Mouse (Mus musculus): ENCODE measurements around the gene Trio.

Gene Trio

DNA sequence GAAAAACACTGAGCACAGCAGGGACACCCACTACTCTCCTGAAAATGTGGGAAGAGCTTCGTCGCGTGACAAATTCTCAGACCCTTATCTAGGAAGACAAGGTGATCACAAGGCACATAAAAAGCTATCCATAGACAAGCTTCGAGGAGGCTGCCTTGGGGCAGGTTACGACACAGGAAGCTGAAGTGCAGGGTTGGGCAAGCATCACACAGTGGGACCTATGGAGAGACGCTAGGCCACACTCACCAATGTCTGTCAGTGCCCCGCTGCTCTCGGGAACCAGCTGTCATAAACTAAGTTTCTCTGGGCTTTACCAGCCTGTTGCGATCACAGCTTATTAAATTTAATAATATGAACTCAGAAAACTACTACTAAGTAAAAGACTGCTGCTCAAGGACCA, 149.9 kb downstream of the Trio start:
- no peak for DNase-seq (ENCODE audit: low read depth)

DNA sequence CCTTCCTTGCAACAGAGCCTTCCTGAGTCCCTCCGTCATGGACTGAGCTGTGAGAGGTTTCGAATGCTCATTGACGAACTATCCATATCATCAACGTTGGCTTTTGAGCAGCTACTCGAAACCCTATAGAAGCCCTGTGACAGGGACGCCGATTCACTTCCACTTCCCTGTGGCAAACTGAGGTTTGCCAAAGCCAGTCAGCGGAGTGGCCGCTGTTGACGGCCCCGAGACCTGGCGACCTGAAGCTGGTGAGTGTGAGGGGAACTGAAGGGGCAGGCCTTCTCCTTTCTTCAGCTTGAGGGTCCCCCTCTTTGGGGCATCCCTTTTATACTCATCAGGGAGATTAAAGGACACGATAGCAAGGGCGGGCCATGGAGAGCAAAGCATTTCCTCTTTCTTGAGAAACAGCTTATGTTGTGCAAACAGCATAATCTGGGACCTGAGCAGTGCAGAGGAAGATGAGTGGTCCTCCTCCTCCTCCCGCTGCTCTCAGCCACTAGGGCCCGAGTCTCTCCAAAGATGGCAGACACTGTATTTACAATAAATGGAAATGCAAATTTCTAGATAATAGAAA, 151.8 kb downstream of the Trio start:
- DNase-seq (ENCODE audit: low read depth) = no peak

- no peak for DNase-seq (ENCODE audit: low read depth)
Observed at GRCm38 (mm10) chr15:27872286-27872685, 153.4 kb downstream of the Trio start.

DNA sequence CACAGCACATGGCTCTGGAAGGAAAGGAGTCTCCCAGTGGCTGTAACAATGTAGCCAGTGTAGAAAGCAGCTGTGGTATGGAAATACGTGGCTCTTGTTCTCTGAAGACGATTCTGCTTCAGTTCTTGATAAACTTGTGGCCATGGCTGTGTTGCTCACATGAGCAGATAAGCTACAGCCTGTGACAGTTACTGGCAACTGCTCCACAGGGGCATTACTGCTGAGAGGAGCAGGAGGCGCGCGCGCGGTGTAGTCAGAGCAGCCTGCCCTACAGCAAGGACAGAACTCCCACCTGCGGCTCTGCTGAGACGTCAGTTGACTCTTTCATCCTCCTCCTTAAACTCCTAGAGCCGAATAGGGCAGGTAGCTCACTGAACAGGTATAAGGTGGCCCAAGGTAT, 153.9 kb downstream of the Trio start:
- no peak for DNase-seq (ENCODE audit: low read depth)

DNA sequence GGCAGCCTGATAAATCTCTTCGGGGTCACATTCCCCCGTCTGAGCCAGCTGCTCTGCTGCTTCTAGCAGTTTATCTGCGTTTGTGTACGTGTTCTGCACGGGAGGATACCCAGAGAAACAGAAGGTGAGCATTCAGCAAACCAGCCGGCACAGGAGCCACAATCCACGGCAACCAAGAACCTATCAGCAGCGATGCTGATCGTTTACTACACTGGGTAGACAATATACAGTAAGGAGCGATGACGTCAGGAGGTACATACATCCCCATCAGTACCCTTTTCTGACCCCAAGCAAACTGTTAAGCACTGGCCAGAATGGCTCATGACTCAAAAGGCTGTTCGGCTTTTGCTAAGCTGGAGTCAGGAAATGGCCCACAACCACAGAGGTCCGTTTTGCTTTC, 154.4 kb downstream of the Trio start:
- DNase-seq (ENCODE audit: low read depth) = no peak

- no peak for DNase-seq (ENCODE audit: low read depth)
Observed at GRCm38 (mm10) chr15:27869001-27869400, 156.6 kb downstream of the Trio start.

DNA sequence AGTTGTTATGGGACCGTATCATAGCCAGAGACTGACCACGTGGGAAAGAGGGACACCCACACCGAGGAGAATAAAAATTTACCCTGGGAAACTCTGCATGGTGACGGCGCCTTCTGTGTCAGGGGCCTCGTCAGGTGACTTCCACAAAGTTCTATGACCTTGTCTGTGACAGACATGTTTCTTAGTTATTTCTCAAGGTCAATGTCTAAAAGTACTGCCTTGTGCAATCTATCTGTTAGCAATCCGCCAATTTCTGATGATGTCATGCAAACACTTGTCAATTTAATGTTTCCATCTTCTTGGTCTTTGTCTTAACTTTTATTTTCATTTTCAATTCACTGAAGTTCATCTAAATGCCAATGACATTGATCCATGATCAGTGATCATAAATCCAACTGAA, 157.8 kb downstream of the Trio start:
- no peak for DNase-seq (ENCODE audit: low read depth)

DNA sequence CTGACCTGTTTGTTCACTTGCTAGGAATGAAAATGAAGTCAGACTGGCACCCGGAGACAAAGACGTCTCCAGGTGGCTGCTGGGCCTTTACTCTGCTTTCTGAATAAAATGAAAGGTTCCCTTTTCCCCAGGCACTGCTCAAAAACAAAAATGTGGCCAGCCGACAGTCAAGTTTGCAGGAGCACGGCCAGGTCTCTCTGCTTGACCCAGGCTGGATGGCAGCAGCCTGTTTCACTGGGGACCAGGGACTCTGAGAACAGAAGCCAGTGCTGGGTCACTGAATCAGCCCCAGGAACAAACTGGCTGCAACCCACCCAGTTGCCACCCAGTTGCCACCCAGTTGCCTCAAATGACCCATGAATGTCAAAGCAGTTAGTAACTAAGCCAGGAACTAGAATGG, 159.2 kb downstream of the Trio start:
- no peak for DNase-seq (ENCODE audit: low read depth)

DNA sequence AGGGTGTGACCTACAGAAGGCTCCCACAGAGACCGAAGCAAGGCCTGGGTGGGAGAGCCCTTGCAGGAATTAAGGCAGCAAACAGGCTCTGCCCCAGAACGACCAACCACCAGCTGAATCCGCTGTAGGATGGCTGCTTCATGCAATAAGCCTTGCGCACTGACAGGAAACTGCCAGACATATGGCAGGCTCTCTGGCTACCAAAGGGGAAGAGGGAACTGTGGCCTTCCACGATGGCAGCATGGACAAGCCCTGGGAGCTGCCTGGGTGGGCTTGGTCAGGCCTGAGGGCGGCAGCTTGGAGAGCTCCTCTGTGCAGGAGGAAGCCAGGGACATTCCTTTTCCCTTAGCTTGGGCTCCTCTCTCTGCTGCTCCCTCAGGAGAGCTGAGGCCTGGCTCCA, 159.6 kb downstream of the Trio start:
- DNase-seq (ENCODE audit: low read depth) = no peak

- no peak for DNase-seq (ENCODE audit: low read depth)
Observed at GRCm38 (mm10) chr15:27864397-27864796, 161.3 kb downstream of the Trio start.

DNA sequence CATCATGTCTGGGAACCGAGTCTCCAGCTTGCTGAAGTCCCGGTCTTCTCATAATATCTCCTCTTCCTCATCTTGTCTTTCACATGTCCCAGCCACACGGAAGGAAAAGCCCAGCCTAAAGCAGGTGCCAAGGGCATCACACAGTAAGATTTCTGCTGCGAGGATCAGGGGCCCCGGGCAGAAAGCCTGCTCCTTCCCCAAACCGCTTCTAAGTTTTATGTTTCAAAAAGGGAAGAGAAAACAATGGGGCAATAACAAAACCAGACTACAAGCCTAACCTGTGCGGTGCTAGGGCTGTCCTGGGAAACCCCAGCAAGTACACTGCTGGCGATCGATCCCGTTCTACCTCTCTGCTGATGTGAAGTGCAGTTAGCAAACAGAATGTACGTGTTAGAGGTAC, 162.7 kb downstream of the Trio start:
- no peak for DNase-seq (ENCODE audit: low read depth)

GRCm38 (mm10) chr15:27860439-27860838, 165.2 kb downstream of the Trio start:
- DNase-seq (ENCODE audit: low read depth) = no peak

DNA sequence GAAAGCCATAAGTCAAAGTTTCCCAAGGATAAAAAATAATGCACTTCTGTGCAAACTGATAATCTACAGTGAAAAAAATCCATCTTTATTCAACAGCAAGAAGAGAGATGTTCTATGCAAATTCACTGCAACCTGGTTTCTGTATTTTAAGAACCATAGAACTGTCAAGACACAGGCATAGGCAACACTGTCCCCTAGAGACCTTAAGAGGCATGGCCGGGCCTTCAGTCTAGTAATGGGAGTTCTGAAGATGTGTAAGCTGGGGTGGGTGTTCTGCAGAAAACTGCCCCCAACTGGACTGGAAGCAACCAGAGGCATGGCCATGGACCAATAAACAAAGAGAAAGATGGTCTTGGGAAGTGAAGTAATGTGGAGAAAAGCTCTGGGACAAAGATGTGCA, 166.1 kb downstream of the Trio start:
- no peak for DNase-seq (ENCODE audit: low read depth)

GRCm38 (mm10) chr15:27859115-27859514, 166.5 kb downstream of the Trio start:
- no peak for DNase-seq (ENCODE audit: low read depth)

- DNase-seq (ENCODE audit: low read depth) = no peak
Observed at GRCm38 (mm10) chr15:27858179-27858819, 167.3 kb downstream of the Trio start.

- DNase-seq (ENCODE audit: low read depth) = no peak
Observed at GRCm38 (mm10) chr15:27857242-27857641, 168.4 kb downstream of the Trio start.

DNA sequence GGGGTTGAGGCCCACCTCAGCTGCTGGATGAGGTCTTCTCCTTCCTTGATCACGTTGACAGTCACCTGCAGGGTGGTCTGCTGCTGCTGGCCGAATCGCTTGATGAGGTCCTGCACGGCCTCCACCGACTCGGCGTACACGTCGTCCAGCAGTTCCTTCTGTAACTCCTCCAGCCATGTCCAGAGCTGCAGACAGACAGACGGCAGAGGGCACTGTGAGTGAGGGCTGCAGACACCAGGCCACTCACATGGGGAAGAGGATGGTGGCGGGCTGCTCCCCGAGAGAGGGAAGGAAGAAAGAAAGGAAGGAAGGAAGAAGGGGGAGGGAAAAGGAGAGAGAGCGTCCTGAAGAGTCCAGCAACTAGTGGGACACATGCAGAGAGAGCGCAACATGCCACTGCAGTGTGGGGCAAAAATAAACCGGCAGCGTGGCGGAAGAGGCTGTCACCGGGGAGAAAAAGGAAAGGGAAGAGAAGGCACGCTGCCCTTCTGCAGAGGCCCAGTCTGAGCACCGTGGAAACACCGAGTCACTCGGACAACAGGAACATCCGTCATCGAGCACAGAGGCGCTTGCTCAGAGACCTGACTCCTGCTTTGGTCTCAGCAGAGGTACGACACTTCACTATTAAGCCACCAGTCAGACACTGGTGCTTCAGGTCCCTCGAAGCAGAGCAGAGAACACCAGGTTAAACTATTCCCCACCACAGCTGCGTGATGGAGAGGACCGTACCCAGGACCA, 169.4 kb downstream of the Trio start:
- no peak for DNase-seq (ENCODE audit: low read depth)

DNA sequence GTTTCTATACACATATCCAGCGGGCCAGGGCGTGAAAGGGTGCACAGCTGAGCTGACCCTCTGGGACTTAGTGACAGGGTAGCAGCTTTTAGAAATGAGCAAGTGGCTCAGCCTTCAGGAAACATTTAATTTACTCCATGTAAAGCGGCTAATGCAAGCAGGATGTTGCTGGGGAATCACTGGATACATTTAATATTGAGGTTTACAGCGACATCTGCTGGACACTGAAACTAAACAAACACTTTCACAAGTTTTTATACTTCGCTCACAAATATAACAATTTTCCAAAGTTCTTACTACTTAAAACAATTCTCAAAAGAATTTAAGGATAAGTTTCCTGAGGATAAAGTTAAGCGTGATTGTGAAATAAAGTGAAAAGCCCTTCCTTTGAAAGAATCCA, 174.3 kb downstream of the Trio start:
- no peak for DNase-seq (ENCODE audit: low read depth)

GRCm38 (mm10) chr15:27850904-27851303, 174.7 kb downstream of the Trio start:
- DNase-seq (ENCODE audit: low read depth) = no peak

- DNase-seq (ENCODE audit: low read depth) = no peak
Observed at GRCm38 (mm10) chr15:27849910-27850309, 175.7 kb downstream of the Trio start.

DNA sequence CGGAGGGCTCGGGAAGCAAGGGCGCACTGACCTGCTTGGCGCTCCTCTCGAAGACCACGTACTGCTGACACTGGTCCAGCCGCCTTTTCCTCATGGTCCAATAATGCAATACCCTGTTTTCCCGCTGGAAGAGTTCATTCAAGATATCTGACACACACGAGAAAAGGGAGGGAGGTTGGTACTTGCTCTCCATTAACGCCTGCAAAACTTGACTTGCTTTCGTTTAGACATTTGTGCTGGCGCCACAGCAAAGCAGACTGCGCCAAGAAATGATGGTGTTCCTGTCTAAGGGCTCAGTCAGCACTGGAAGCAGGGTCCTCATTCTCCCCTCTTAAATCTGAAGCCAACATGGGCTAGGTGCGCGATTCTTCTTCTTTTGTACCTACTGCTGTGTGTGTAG, 184.0 kb downstream of the Trio start:
- DNase-seq (ENCODE audit: low read depth) = no peak

GRCm38 (mm10) chr15:27840579-27840978, 185.1 kb downstream of the Trio start:
- DNase-seq (ENCODE audit: low read depth) = no peak

GRCm38 (mm10) chr15:27840125-27840524, 185.5 kb downstream of the Trio start:
- DNase-seq (ENCODE audit: low read depth) = no peak

DNA sequence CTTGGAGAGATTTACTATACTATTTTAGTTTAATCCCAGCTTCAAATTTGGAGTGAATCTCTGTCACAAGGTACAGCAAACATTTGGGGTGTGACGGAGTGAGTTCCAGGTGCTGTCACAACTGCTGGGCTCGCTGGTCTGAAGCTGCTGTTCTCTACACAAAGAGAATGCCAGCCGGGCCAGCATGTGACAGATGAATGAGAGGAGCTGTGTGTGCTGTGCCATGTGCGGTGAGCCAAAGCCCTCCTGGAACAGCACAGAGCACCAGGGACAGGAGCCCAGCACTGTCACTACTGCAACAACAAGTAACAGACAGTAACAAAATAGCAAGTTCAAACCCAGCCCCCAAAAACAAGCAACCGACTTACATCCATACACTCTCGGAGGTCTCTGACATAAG, 194.0 kb downstream of the Trio start:
- DNase-seq (ENCODE audit: low read depth) = no peak
